Mouse (Mus musculus): Measurements from ENCODE around the gene Cd164l2. TPM values are rescaled to one million over a fixed set of nuclear protein-coding genes. Genes with fewer than 3 reads are reported as not detected.

Gene Cd164l2
- polyA plus RNA-seq, 1 experiment from 2014 or later = 1.1 TPM

- Histone ChIP-seq H3K4me2 (ENCODE audit: low read length) (no peak overlapping the region), H3K27ac (ENCODE audit: low read length) (0 out of 2 replicates have a peak overlapping the region, but pooled peaks have one; percentile 10), H3K4me1 (replicated peaks; ENCODE audit: control insufficient read depth, insufficient read depth, low read length) (peaks cover 60% of the 10 kb centered on the region), H3K36me3 (ENCODE audit: control insufficient read depth, insufficient read depth) (peaks cover 5% of the 10 kb centered on the region; the same call in 1 of the 2 replicates), H3K9me3 (ENCODE audit: control insufficient read depth, low read length) (no peaks in the 10 kb centered on the region), H3K4me3 (replicated peaks; ENCODE audit: low read length) (no peak overlapping the region), H3K27me3 (replicated peaks; ENCODE audit: control insufficient read depth, insufficient read depth, low read length) (no peaks in the 10 kb centered on the region), H3K9ac (replicated peaks; ENCODE audit: low read depth, low read length) (no peak overlapping the region)
- no peak for ATAC-seq
- WGBS = 76% methylated on average over 6 of the region's 6 CpGs
Measured at GRCm38 (mm10) chr4:133199743-133200142, 12.2 kb upstream of the Cd164l2 start.

- 0 out of 2 replicates have a peak overlapping the region, but pooled peaks have one; percentile 1 for H3K4me2 ChIP-seq (ENCODE audit: low read length)
Measured at GRCm38 (mm10) chr4:133200343-133200742, 11.6 kb upstream of the Cd164l2 start.

GRCm38 (mm10) chr4:133201006-133201771, 10.7 kb upstream of the Cd164l2 start:
- ATAC-seq = peak; percentile 31
- Histone ChIP-seq H3K4me1 (replicated peaks; ENCODE audit: control insufficient read depth, insufficient read depth, low read length) (peaks cover 59% of the 10 kb centered on the region), H3K4me2 (ENCODE audit: low read length) (no peak overlapping the region), H3K4me3 (replicated peaks; ENCODE audit: low read length) (no peak overlapping the region), H3K9me3 (ENCODE audit: control insufficient read depth, low read length) (no peaks in the 10 kb centered on the region), H3K27me3 (replicated peaks; ENCODE audit: control insufficient read depth, insufficient read depth, low read length) (no peaks in the 10 kb centered on the region), H3K27ac (ENCODE audit: low read length) (peak overlapping the region; percentile 49), H3K36me3 (ENCODE audit: control insufficient read depth, insufficient read depth) (no peaks in the 10 kb centered on the region), H3K9ac (replicated peaks; ENCODE audit: low read depth, low read length) (peak overlapping the region; percentile 28; the same call in 1 of the 2 replicates)
- WGBS = 62% methylated on average over 8 of the region's 8 CpGs

More at GRCm38 (mm10) chr4:133200343-133200742, 11.6 kb upstream of the Cd164l2 start:
- Histone ChIP-seq H3K27ac (ENCODE audit: low read length) (peak overlapping the region; percentile 49), H3K27me3 (replicated peaks; ENCODE audit: control insufficient read depth, insufficient read depth, low read length) (no peaks in the 10 kb centered on the region), H3K9me3 (ENCODE audit: control insufficient read depth, low read length) (no peaks in the 10 kb centered on the region), H3K36me3 (ENCODE audit: control insufficient read depth, insufficient read depth) (peaks cover 5% of the 10 kb centered on the region; the same call in 1 of the 2 replicates), H3K4me1 (replicated peaks; ENCODE audit: control insufficient read depth, insufficient read depth, low read length) (peaks cover 61% of the 10 kb centered on the region), H3K4me3 (replicated peaks; ENCODE audit: low read length) (no peak overlapping the region), H3K9ac (replicated peaks; ENCODE audit: low read depth, low read length) (peak overlapping the region; percentile 28; the same call in 1 of the 2 replicates)
- 28% methylated on average over 21 of the region's 21 CpGs for WGBS
- ATAC-seq = peak; percentile 24

- Histone ChIP-seq H3K4me2 (ENCODE audit: low read length) (no peak overlapping the region), H3K27ac (ENCODE audit: low read length) (no peak overlapping the region), H3K9me3 (ENCODE audit: control insufficient read depth, low read length) (no peaks in the 10 kb centered on the region), H3K36me3 (ENCODE audit: control insufficient read depth, insufficient read depth) (no peaks in the 10 kb centered on the region), H3K27me3 (replicated peaks; ENCODE audit: control insufficient read depth, insufficient read depth, low read length) (no peaks in the 10 kb centered on the region), H3K4me1 (replicated peaks; ENCODE audit: control insufficient read depth, insufficient read depth, low read length) (peaks cover 48% of the 10 kb centered on the region), H3K9ac (replicated peaks; ENCODE audit: low read depth, low read length) (no peak overlapping the region), H3K4me3 (replicated peaks; ENCODE audit: low read length) (no peak overlapping the region)
- WGBS = 93% methylated on average over 3 of the region's 3 CpGs
- no peak for ATAC-seq
Measured at GRCm38 (mm10) chr4:133202254-133202653, 9.7 kb upstream of the Cd164l2 start.

GRCm38 (mm10) chr4:133203591-133203990, 8.3 kb upstream of the Cd164l2 start:
- Histone ChIP-seq H3K4me2 (ENCODE audit: low read length) (no peak overlapping the region), H3K36me3 (ENCODE audit: control insufficient read depth, insufficient read depth) (no peaks in the 10 kb centered on the region), H3K9me3 (ENCODE audit: control insufficient read depth, low read length) (no peaks in the 10 kb centered on the region), H3K27ac (ENCODE audit: low read length) (no peak overlapping the region), H3K27me3 (replicated peaks; ENCODE audit: control insufficient read depth, insufficient read depth, low read length) (no peaks in the 10 kb centered on the region), H3K4me1 (replicated peaks; ENCODE audit: control insufficient read depth, insufficient read depth, low read length) (peaks cover 35% of the 10 kb centered on the region), H3K4me3 (replicated peaks; ENCODE audit: low read length) (no peak overlapping the region), H3K9ac (replicated peaks; ENCODE audit: low read depth, low read length) (no peak overlapping the region)
- ATAC-seq = no peak
- WGBS = 55% methylated on average over 3 of the region's 3 CpGs

- Histone ChIP-seq H3K4me2 (ENCODE audit: low read length) (no peak overlapping the region), H3K27ac (ENCODE audit: low read length) (peak overlapping the region; percentile 45), H3K36me3 (ENCODE audit: control insufficient read depth, insufficient read depth) (no peaks in the 10 kb centered on the region), H3K4me3 (replicated peaks; ENCODE audit: low read length) (no peak overlapping the region), H3K9me3 (ENCODE audit: control insufficient read depth, low read length) (no peaks in the 10 kb centered on the region), H3K4me1 (replicated peaks; ENCODE audit: control insufficient read depth, insufficient read depth, low read length) (peaks cover 28% of the 10 kb centered on the region), H3K9ac (replicated peaks; ENCODE audit: low read depth, low read length) (0 out of 2 replicates have a peak overlapping the region, but pooled peaks have one; percentile 2), H3K27me3 (replicated peaks; ENCODE audit: control insufficient read depth, insufficient read depth, low read length) (no peaks in the 10 kb centered on the region)
- no peak for ATAC-seq
- 46% methylated on average over 7 of the region's 7 CpGs for WGBS
Measured at GRCm38 (mm10) chr4:133204379-133204778, 7.6 kb upstream of the Cd164l2 start.

- no peak overlapping the region; the same call in 1 of the 2 replicates for H3K9ac ChIP-seq (replicated peaks; ENCODE audit: low read depth, low read length)
- no peak overlapping the region for H3K4me2 ChIP-seq (ENCODE audit: low read length)
- no peaks in the 10 kb centered on the region for H3K36me3 ChIP-seq (ENCODE audit: control insufficient read depth, insufficient read depth)
- H3K4me1 ChIP-seq (replicated peaks; ENCODE audit: control insufficient read depth, insufficient read depth, low read length) = peaks cover 19% of the 10 kb centered on the region
- ATAC-seq = no peak
- no peak overlapping the region for H3K27ac ChIP-seq (ENCODE audit: low read length)
- no peaks in the 10 kb centered on the region for H3K9me3 ChIP-seq (ENCODE audit: control insufficient read depth, low read length)
- H3K4me3 ChIP-seq (replicated peaks; ENCODE audit: low read length) = no peak overlapping the region
- 4% methylated on average over 11 of the region's 11 CpGs for WGBS
- H3K27me3 ChIP-seq (replicated peaks; ENCODE audit: control insufficient read depth, insufficient read depth, low read length) = peaks cover 6% of the 10 kb centered on the region; the same call in 1 of the 2 replicates
Measured at GRCm38 (mm10) chr4:133209366-133209765, 2.6 kb upstream of the Cd164l2 start.

- Histone ChIP-seq H3K27me3 (replicated peaks; ENCODE audit: control insufficient read depth, insufficient read depth, low read length) (peaks cover 6% of the 10 kb centered on the region; the same call in 1 of the 2 replicates), H3K9ac (replicated peaks; ENCODE audit: low read depth, low read length) (no peak overlapping the region), H3K4me1 (replicated peaks; ENCODE audit: control insufficient read depth, insufficient read depth, low read length) (peaks cover 14% of the 10 kb centered on the region), H3K4me3 (replicated peaks; ENCODE audit: low read length) (no peak overlapping the region), H3K27ac (ENCODE audit: low read length) (no peak overlapping the region), H3K4me2 (ENCODE audit: low read length) (no peak overlapping the region), H3K36me3 (ENCODE audit: control insufficient read depth, insufficient read depth) (no peaks in the 10 kb centered on the region), H3K9me3 (ENCODE audit: control insufficient read depth, low read length) (no peaks in the 10 kb centered on the region)
- ATAC-seq = no peak
- 88% methylated on average over 24 of the region's 24 CpGs for WGBS
Measured at GRCm38 (mm10) chr4:133210023-133210787, 1.7 kb upstream of the Cd164l2 start.

GRCm38 (mm10) chr4:133210788-133211390, 1.0 kb upstream of the Cd164l2 start:
- no peaks in the 10 kb centered on the region for H3K9me3 ChIP-seq (ENCODE audit: control insufficient read depth, low read length)
- 93% methylated on average over 19 of the region's 19 CpGs for WGBS
- no peak for ATAC-seq
- H3K27ac ChIP-seq (ENCODE audit: low read length) = no peak overlapping the region
- H3K27me3 ChIP-seq (replicated peaks; ENCODE audit: control insufficient read depth, insufficient read depth, low read length) = peaks cover 6% of the 10 kb centered on the region; the same call in 1 of the 2 replicates
- no peak overlapping the region for H3K9ac ChIP-seq (replicated peaks; ENCODE audit: low read depth, low read length)
- no peak overlapping the region for H3K4me3 ChIP-seq (replicated peaks; ENCODE audit: low read length)
- H3K4me2 ChIP-seq (ENCODE audit: low read length) = no peak overlapping the region
- peaks cover 14% of the 10 kb centered on the region for H3K4me1 ChIP-seq (replicated peaks; ENCODE audit: control insufficient read depth, insufficient read depth, low read length)
- no peaks in the 10 kb centered on the region for H3K36me3 ChIP-seq (ENCODE audit: control insufficient read depth, insufficient read depth)
